Mouse (Mus musculus): ENCODE results near the gene Aldh1b1.

Gene Aldh1b1

GRCm38 (mm10) chr4:45826275-45827040 is 27.6 kb downstream of the Aldh1b1 start, which contains the start of gene Igfbpl1:
TSS of gene Igfbpl1 (minus strand) at chr4:45826923.
- DNase-seq = no peak

GRCm38 (mm10) chr4:45829907-45830759 is 31.3 kb downstream of the Aldh1b1 start:
- DNase-seq = no peak

DNA sequence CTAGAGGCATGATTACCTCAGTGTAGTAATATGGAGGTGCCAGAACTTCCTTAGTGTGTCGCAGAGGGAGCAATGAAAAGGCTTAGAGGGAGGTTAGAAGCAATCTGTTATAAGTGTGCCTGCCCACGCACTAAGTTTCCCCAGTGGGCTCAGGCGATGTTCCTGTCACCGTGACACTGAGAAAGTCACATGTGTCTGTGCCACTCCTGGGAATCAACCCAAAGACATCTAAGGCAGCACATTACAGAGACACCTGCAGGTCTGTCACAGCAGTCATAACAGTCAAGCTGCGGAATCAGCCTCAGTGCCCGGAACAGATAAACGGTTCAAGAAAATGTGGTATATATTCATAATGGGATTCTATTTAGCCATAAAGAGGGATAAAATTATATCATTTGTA is 33.2 kb downstream of the Aldh1b1 start:
- no peak for DNase-seq

- DNase-seq = no peak
These were observed 34.6 kb downstream of the Aldh1b1 start for GRCm38 (mm10) chr4:45833461-45833860.

DNA sequence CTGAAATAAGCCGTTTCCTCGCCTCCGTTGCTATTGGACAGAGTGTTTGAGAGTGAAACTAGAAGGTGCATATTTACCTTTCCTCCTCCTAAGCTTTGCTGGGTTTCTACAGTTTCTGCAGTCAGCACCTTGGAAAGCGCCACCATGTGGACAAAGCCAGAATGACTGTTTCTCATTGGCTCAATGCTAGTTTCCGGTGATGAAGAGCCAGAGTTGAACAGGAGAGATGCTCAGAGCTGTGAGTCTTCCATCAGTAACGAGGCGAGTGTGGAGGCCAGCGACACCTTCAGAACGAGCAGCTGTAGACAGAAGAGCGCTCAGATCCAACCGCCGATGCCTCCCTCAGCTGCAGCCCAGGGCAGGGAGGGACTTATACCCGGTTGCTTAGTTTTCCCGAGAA is 45.5 kb downstream of the Aldh1b1 start:
- peak; percentile 38 for DNase-seq

- DNase-seq = no peak
These were observed 47.4 kb downstream of the Aldh1b1 start for GRCm38 (mm10) chr4:45846263-45846662.

DNA sequence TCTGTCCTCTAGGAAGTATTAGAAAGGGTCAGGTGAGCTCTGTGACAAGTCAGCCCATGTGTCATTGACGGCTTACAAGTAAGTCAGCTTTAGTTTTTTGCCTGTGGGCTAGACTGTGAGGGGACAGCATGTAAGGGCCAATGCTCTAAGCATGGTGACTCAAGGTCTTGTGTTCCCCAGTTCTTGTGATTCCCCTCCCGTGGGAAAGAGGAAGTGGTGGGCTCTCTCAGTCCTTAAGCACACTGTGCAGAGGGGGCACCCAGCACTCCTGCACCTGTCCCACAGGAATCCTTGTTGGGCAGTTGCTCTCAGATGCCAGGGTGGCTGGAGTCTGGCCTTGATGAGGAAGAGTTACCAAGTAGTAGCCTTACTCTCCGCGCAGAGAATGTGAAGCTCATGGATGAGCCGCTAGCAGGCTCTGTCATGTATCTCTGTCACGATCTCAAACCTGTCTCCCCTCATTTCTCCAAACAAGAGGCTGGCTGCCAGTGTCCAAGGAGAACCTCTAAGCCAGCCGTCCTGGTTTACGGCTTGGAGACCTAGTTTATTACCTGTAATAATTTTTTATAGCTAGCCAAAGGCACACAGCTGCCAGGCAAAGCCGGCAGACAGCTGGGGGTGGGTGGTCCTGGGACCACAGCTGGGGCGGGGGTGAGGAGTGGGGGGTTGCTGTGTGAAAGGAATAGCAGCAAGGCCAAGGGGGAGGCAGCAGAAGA is 49.4 kb downstream of the Aldh1b1 start, which contains the start of gene Stra6l:
Gene Stra6l, plus strand, starts transcription at position 556 of the 716 bp plus-strand sequence.
- no peak for DNase-seq

- DNase-seq = no peak
These were observed 50.0 kb downstream of the Aldh1b1 start for GRCm38 (mm10) chr4:45848825-45849156.

DNA sequence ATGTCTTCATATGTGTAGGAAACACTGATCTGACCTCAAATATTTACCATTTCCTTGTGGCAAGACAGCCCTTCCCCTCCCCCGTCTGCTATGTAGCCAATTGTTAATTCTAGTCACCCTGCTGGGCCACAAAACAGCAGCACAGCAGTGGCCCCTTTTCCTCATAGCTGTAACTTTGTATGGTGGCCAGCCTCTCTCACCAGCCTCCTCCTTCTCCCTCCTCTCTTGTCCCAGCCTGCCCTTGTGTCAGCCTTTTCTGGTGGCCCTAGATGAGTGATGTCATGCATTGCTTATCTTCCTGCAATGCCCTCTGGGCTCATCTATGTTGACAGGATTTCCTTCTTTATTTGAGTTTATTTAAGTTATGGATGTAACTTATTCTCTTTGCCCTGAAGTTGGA is 50.6 kb downstream of the Aldh1b1 start:
- no peak for DNase-seq

DNA sequence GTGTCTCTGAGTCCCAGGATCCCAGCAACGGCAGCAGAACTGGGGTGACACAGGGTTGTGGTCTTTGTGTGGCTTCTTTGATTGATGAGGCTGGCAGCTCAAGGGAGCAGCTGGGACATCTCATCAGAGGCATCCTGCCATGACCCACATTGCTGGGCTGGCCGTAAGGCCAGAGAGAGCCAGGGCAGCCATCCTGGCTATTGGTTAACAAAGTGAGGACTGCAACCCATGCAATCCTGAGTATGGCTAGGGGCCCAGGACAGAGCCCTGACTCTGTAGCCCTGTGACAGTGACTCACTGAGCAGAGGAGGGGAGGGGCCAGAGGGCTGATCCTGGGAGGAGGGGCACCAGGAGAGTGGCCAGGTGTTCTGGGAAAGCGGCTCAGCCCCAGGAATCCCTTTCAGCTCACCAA is 52.8 kb downstream of the Aldh1b1 start:
- DNase-seq = no peak

DNA sequence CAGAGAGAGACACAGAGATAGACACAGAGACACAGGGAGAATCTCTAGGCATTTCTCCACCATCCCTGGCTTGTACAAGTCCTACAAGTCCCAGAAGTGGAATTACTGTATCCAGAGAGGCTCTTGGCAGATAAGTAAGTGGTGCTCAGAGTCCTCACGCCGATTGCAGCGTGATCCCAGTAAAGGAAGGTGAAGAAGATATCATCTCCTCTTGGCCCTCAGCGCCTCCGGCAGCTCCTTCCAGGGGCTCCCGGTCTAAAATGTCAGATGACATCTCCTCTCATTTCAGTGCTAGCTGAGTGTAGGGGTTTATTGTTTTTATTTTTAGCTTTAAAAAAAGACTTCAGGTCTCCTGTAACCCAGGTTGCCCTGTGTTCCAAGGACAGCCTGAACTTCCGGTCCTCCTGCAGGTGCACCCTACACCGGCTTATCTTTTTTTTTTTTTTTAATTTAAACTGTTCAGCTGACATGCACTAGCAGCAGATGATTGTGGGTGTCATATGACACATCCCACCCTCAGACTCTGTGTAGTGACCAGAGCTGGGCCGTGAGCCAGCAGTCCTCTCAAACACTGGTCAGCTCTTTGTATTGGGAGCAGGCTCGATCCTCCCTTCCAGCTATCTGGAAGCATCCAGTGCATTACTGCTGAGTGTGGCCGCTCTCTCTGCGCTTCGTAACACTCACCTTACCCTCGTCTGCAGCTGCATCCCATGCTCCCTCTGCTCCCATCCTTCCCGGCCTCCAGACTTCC is 54.8 kb downstream of the Aldh1b1 start:
- DNase-seq = no peak

All from right cerebral cortex, postnatal 14 days (tissue).